Mouse (Mus musculus): ENCODE measurements around the gene Fyn.

The Fyn gene

DNA sequence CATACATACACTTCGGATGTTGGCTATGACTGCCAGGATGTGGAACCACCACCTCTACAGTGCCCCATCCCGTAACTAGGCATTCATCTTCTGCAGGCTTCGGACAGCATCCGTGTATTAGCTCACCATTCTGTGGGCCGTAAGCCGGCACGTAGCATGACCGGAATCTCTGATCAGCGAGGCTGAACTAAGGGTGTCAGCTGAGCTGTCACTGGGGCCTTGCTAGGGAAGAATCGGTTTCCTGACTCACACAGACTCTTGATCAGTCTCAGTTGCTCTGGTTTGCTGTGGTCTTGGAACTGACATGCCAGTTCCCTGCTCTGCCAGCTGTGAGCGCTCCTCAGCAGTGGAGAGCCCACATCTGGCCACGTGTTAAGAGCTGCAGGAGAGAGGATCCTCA is 137.7 kb downstream of the Fyn start:
- no peak for DNase-seq (ENCODE audit: low spot score in 2 of 2)

DNA sequence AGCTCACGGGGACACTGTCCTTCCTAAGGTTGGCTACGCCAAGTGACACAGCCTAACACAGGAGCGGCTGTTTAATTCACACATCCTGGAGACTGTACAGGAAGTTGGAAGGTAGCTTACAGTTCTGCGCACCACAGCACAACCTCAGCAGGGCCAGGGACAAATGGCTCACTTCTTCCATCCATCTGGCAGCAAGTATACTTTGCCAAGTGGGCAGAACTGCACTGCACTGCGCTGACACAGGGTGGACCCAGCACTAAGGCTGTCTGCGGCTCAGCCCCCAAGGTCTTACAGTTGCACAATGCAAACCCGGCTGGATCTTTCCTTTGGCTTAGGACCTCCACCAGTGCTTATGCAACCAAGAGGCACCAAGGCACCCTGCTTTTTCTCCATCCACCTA is 138.2 kb downstream of the Fyn start:
- no peak for DNase-seq (ENCODE audit: low spot score in 2 of 2)

DNA sequence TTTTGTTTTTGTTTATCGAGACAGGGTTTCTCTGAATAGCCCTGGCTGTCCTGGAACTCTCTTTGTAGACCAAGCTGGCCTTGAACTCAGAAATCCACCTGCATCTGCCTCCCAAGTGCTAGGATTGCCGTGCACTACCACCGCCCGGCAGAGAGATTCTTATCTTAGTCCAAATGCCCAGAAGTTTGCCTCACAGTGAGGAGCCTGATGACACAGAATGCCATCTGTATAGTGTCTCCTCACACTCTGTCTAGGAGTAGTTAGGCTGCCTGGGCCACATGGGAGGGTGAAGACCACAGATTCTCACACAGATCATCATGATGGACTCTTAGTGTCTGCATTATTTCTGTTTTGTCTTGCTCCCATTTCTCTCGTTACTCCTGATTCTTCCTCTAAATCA is 140.1 kb downstream of the Fyn start:
- no peak for DNase-seq (ENCODE audit: low spot score in 2 of 2)

DNA sequence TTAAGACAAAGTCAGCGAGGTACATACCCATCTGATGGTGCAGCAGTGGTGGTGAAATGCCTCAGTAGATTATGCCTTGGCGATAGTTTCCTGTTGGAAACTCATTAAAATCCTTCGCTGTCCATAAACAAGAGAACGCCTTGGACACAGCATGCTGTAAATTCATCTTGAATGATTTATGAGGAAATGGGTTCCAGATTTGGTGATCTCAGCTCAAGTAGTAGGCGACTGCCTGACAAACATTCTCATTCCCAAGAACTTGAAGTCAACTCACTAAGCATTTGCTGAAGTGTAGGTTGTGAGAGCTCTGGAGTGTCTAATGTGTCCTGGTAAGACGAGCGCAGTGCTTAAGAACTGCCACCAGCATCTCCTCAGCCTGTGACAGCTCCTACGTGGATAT is 141.3 kb downstream of the Fyn start:
- no peak for DNase-seq (ENCODE audit: low spot score in 2 of 2)

DNA sequence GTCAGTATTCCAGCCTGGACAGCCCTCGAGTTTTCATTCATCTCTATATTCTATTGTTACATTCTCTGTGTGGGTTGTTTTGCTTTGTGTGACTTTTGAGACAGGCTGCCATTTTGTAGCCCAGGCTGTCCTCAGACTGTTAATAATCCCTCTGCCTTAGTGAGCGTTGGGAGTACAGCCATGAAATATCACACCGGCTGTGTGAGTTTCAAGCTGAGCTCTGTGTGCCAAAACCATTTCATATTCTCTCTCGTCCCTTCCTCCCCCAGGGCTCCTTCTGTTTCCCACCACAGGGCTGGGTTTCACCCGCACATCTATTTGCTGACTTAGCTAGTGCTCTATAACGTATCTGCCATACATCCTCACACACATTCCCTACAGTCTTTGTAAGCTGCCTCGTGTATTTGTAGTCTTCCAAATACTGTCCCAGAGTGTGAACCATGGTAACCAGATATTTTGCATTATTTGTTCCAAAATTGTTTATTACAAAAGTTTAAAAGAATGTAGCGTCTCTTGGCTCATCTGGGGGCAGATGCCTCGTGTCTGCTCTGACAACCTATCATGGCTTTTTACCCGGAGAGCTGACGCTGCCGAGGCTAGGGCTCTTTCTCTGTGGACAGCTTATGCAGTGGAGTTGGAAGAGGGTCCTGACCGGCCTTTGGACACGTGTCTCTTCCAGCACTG is 144.1 kb downstream of the Fyn start:
- DNase-seq (ENCODE audit: low spot score in 2 of 2) = no peak

DNA sequence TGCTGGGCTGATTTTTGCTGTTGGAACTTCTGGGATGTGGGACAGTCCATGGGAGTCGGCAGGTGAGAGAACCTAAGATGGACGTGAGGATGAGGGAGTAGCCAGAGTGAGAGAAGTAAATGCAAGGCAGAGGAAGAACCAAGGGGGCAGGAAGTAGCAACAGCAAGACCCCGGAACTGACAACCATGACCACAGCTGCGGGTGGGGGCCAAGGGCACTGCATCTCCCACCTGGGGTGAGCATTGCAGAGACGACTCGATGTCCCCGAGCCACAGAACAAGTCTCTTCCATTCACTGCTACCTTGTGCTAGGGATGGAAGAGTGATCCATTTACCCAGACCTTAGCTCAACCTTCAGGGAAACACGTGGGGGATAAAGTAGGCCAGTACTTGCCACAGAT is 146.3 kb downstream of the Fyn start:
- peak; percentile 40 to 52 for DNase-seq (ENCODE audit: low spot score in 2 of 2)

DNA sequence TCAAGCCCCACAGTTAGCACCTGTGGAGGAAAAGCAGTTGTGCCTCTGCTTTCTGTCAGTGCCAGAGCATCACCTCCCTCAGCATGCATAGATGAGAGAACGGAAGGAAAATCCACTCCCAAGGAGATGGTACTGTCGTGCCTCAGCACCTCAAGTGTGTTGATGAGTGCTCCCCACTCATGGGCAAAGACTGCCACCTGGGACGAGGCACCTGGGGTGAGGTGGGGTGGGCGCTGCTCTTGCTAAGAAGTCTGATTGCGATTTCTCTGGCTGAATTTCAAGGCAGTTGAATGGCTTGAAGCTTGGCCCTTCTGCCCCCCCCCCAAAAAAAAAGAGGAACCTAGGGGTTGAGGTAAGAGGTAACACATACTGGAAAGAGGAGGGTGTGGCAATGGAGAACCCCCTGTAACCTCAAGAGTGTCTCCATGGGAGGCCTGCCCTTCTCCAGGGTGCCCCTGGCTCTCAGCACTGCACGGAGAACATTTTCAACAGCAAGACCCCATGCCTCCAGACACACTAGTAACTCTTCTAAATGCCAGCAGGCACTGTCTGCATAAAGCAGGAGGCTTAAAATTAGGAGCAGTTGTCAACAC is 148.0 kb downstream of the Fyn start:
- peak in 1 of 2 experiments; percentile 31 for DNase-seq (ENCODE audit: low spot score in 2 of 2)

DNA sequence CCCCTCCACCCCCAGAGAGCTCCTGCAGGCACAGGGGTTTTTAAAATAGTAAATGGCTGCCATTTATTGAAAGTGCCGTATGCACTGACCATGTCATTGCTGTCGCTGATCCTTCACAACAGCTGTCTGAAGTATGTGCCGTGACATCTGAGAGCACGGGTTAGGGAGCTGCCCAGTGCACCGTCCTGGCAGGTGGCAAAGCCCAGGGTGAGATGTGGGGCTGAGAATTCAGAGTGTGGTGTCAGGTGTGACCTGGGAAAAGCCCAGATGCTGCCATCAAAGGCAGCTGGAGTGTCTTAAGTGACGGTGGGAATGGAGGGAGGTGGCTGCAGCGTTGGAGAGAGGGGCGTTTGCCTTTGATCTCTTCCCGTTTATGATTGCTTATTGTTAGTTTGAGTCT is 148.7 kb downstream of the Fyn start:
- DNase-seq (ENCODE audit: low spot score in 2 of 2) = peak; percentile 50 to 62

DNA sequence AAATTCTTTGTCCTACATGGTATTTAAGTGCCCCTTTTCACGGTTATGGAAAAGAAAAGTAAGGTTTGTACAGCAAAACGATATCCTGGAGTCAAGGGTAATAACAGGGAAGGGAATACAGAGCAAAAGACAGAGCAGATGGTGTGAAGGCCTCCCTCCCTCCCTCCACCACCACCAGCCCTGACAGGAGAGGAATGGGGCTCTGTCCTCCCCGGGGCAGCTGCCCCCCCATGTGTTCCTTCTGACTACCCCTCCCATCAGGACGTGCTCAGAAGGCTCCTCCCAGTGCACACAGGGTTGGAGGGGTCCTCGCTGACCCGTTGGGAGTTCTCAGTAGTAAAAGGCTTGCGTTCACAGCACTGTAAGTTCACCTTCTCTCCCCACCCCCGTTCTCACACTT is 149.6 kb downstream of the Fyn start:
- DNase-seq (ENCODE audit: low spot score in 2 of 2) = no peak

DNA sequence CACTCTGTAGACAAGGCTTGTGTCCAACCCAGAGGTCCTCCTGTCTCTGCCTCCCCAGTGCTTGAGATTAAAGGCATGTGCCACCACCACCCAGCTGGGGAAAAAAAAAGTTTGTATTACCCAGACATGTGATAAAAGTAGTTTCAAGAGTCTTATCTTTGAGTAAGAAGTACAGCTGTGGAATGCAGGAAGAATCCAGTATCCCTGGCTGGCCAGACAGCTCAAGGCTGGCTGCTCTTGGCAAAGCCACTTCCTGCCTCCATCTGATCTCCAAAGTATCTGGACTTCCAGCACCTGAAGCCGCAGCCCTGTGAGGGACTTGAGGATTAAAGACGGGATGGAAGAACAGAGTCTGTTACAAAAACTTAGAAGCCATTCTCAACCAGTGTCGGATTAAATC is 150.2 kb downstream of the Fyn start:
- no peak for DNase-seq (ENCODE audit: low spot score in 2 of 2)

DNA sequence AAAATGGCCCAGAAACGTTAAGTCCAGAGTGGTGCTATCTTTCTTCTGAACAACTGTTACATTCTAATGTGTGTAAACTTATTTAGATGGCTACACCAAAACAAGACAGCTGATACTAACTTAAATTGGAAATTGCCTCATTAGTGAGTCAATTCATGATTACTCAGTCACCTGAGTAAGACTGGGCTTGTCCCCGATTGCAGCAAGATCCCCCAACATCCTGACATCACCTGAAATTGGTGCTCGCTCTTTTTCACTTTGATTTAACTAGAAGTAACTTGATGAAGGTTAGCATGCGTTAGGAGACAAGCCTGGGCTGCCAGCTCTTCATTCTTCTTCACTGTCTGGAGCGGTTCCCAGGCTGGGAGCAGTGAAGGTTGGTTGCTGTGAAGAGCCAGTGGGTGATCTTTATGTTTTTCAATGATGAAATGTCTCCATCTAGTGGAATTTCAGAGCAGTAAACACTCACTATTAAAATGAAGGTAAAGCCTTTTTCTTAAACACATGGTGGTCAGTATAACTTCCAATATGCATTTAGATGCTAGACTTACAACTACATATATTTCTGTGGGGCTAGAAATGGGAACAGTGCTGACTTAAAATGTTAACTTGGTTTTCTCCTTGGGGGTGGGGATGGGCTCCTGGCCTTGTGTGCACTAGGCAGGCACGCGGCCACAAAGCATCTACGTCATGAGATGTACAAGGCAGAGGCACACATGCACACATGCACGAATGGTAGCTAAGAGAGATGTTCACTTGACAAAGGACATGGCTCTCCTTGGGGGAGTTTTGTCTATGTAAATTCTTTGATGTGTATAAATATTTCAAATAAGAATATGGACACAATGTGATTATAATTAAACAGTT is 151.7 kb downstream of the Fyn start:
- DNase-seq (ENCODE audit: low spot score in 2 of 2) = peak in 1 of 2 experiments; percentile 24

DNA sequence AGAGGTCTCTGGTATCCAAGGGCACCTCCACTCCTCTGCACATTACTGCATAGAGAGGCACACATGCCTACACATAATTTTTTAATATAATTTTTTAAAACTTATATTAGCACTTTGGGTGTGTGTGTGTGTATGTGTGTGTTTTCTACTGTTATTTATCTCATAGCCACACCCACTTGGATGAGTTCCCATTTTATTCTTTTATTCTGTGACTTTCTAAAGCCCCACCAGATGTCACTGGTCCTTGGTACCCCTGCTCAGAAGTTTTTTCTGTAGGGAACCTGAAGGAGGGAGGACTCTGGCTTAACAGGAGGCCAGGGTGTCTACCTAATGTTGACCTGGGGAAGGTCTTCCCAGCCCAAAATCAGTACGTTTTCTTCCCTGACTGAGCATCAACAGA is 152.7 kb downstream of the Fyn start:
- no peak for DNase-seq (ENCODE audit: low spot score in 2 of 2)

DNA sequence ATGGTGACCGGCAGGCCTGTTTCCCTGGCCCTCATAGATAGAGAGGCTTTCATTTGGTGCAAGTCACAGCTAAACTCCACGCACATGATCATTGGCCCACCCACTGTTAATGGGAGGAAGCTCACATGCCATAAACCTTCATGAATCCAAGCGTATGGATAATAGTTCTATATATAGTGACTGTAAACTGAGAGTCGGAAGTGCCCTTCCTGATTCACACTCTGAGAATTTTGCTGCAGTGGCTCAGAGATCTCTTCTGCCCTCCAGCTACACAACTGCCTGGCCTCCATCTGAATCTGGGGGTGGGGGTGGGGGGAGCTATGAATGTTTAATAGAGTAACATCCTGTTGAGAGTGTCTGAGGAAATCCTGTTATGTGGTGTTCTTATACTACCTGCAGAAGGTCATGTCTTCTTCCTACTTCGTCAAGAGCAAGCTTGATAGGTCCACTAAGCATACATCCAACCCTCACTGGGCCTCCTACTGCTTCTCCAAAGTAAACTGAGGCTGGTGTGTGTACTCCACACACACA is 153.3 kb downstream of the Fyn start:
- no peak for DNase-seq (ENCODE audit: low spot score in 2 of 2)

DNA sequence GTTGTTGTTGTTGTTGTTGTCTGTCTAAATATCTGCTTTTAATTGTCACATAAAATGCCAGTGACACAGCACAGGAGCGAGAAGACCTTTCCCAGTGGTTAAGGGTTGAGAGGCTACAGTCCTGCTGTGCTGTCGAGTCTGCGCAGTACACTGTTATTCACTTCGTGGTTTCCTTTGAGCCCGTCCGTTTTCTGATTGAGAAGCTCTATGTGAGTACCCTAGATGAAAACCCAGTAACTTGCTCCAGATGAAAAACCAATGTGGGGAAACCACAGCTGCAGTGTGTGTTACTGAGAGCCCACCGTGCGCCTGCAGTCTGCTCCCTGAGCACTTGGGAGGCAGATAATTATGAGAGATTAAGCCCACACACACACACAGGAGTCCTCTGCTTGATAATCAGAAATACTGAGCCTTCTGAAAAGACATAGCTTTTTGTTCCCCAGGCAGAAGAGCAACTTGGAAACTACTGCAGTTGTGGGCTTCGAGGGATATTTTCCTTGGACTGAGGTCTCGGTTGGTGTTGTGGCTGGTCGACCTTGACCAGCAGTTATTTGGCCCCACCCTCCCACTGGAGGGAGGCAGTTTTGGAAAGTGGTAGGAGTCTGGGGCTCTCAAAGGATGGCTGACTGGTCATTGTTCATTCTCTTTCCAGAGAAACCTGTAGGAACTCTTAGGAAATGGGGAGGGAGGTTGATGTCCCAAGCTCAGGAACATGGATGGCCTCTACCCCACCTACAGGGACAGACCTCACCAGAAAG is 154.4 kb downstream of the Fyn start:
- no peak for DNase-seq (ENCODE audit: low spot score in 2 of 2)

DNA sequence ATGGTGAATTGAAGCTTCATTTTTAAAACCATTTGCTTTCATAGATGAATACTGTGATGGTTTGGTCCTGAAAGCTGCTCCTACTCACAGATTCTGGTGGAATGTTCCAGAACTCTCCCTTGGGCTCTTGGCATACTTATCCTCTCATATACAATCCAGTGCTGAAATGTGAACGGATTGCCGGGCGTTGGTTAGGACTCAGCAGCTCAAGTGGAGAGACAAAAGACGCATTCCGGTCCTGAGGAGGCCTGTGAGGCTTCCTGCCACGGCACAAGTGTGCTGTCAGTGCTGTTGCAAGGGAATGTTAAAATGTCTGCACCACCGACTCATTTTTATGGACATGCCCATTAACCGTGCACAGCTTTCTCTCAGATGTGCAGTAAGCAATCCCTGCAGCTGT is 155.7 kb downstream of the Fyn start:
- DNase-seq (ENCODE audit: low spot score in 2 of 2) = no peak

DNA sequence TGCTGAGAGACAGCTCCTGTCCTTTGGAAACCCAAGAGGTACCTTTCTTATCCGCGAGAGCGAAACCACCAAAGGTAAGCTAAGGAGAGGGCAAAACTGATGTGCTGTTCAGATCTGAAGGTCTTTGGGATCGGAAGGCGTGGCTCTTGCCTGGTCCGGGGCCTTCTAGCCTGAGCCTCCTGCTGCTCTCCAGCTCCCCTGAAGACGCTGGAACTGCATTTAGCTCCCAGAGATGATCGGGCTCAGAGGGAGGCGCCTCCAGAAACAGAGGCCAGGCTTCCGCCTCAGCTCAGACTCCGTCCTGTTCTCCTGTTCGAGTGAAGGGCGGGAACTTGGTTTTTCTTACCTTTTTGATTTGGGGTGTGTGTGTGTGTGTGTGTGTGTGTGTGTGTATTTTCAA is 156.8 kb downstream of the Fyn start:
- no peak for DNase-seq (ENCODE audit: low spot score in 2 of 2)

DNA sequence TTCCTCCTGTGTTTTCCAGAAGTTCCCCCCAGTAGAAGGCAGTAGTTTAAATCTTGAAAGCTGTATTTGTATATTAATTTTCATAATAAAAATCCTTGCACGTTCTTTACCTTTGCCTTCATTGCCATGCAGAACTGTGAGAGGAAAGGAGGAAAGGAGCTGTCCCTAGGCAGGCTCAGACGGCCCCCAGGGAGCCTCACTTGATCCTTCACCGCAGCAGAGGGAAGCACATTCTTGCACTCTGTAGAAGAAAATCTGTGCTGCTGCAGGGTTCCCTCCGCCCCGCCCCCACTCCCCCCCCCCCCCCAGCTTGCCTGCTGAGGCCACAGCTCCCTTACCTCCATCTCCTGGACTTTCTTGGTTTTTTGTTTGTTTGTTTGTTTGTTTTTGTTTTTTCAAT is 158.5 kb downstream of the Fyn start:
- DNase-seq (ENCODE audit: low spot score in 2 of 2) = no peak

DNA sequence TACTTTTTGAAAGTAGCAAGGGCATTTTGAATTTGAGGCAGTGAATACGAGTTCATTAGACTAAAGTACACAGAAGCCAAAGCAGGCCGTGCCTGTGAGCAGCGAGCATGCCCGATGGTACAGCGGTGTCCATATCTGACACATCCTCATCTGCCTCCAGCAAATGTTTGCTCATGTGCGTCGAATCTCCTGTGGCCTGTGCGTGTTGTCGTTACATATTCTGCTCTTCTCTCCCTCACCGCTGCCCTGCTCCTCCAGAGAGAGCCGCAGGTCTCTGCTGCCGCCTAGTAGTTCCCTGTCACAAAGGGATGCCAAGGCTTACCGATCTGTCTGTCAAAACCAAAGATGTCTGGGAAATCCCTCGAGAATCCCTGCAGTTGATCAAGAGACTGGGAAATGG is 160.5 kb downstream of the Fyn start:
- DNase-seq (ENCODE audit: low spot score in 2 of 2) = no peak

DNA sequence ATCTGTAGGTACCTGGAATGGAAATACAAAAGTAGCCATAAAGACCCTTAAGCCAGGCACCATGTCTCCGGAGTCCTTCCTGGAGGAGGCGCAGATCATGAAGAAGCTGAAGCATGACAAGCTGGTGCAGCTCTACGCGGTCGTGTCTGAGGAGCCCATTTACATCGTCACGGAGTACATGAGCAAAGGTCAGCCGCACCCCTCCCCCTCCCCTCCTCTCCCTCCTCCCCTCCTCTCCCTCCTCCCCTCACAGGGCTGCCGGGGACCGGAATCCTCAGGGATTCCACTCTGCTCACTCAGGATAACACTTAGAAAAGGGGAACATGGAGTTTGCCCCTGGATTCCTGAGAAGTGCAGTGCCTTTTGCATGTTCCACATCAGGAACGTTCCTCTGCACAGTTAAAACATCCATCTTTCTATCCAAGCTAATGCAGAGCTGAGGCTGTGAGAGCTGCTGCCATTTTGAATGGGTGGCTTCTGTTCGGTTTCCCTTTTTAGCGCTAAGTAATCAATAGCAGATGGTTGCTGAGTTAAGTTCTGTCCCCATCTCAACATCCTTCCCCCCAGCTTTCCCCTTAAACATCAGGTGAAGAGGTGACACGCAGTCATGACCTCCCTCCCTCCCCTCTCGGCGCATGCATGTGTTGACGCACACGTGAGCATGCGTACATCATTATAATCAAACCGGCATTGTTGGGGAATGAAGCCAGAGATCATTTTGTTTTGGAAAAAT is 163.5 kb downstream of the Fyn start:
- DNase-seq (ENCODE audit: low spot score in 2 of 2) = no peak

DNA sequence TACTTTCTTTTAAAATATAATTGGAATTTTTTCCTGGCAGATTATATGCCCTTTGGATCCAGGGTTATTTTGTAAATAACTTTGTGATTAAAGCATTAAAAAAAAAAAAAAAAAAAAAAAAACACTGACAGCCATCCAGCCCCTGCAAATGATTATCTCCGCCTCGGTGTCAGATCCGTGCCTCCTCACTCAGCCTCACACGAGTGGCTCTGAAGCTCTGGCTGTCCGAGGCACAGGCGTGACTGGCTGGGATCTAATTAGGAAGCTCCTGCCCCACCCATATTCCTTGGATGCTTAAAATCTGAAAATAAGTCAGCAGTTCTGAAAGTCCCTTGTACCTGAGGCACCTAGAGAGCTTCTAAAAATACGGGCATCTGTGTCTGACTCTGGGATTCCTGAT is 164.2 kb downstream of the Fyn start:
- DNase-seq (ENCODE audit: low spot score in 2 of 2) = no peak

DNA sequence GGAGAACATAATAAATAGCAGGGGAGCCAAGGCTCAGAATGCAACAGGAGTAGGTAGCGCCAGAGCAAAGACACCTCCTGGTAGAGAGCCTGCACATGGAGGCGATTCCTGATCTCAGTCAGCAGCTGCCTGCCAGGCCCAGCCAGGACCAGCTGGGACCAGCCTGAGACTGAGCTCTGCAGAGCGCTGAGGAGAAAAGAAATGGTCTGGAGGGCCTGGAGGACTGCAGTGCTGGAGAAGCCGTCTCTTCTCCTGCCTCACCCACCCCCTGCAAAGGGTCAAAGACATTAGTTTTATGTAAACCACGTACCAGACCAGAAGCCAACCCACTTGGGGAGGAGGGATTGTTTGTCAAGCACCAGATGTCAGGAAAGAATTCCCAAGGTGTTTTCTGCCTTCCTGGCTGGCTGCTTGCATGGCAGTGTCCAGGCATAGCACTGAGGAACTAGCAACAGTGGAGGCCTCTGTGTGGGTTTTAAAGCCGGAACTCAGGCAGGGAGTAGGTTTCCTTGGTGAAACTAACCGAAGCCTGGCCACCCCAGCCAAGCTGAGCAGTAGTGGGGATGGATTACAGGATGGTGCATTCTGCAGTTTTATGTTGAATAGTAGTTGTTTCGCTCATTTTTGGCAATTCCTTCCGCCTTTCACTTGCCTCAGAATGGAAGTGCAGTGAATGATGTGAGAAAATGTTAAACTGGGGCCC is 165.8 kb downstream of the Fyn start:
- no peak for DNase-seq (ENCODE audit: low spot score in 2 of 2)

Data from natural killer cell, adult 2 months (primary cell).